Mouse (Mus musculus): ENCODE measurements around the gene Abat. TPM values are rescaled to one million over a fixed set of nuclear protein-coding genes. Genes with fewer than 3 reads are reported as not detected.
A peak's percentile ranks its signal among the peaks of the same experiment; 100 is the strongest.

Gene Abat
- polyA plus RNA-seq, 1 experiment from 2014 or later, result 60.3 TPM

GRCm38 (mm10) chr16:8670041-8671035 lies 157.1 kb downstream of the Abat start:
- H3K27ac ChIP-seq (ENCODE audit: low read depth, low read length), result peak overlapping the region; percentile 70; the same call in 1 of the 2 replicates
- DNase-seq (ENCODE audit: low spot score), result peak; percentile 68
- H3K9ac ChIP-seq (ENCODE audit: low read length), result peak overlapping the region; percentile 69
- 9% methylated on average over 15 of the region's 15 CpGs for WGBS
- H3K36me3 ChIP-seq (ENCODE audit: control insufficient read depth, insufficient read depth, low read length), result no peaks in the 10 kb centered on the region
- H3K4me3 ChIP-seq (ENCODE audit: low read depth, low read length), result peak overlapping the region; percentile 62
- ATAC-seq (ENCODE audit: insufficient read depth, low FRiP score, low TSS enrichment), result peak; percentile 51
- H3K9me3 ChIP-seq (ENCODE audit: control insufficient read depth, low read length), result no peaks in the 10 kb centered on the region
- H3K4me2 ChIP-seq (ENCODE audit: low read depth), result peak overlapping the region; percentile 64
- H3K27me3 ChIP-seq (ENCODE audit: control insufficient read depth, insufficient read depth, low read length), result 0 out of 2 replicates have a peak, but pooled peaks cover 5% of the 10 kb centered on the region
- peaks cover 28% of the 10 kb centered on the region for H3K4me1 ChIP-seq (ENCODE audit: control insufficient read depth, insufficient read depth, low read length)

Small RNA genes lying within 50 kb of the gene (microRNA-seq; reads per million reads assigned to microRNA genes)
- gene Gm22137, result not detected

Other genes with a start within 250 kb of the Abat start
- 0.23 TPM in 1 of 2 replicates, not detected in the other for gene Tmem114, start 88.3 kb upstream of the Abat start, polyA plus RNA-seq (2014; fragmentation: Nextera tagmentation; extraction: Ambion mirVana)
- 24.4 and 30.0 TPM in 2 replicates for gene Mettl22, start 42.6 kb upstream of the Abat start, polyA plus RNA-seq (2014; fragmentation: Nextera tagmentation; extraction: Ambion mirVana)
- 40.2 and 40.6 TPM in 2 replicates for gene Pmm2, start 124.2 kb downstream of the Abat start, polyA plus RNA-seq (2014; fragmentation: Nextera tagmentation; extraction: Ambion mirVana)
- 18.0 and 24.1 TPM in 2 replicates for gene Tmem186, start 124.3 kb downstream of the Abat start, polyA plus RNA-seq (2014; fragmentation: Nextera tagmentation; extraction: Ambion mirVana)
- 72.8 and 78.4 TPM in 2 replicates for gene Carhsp1, start 158.7 kb downstream of the Abat start, polyA plus RNA-seq (2014; fragmentation: Nextera tagmentation; extraction: Ambion mirVana)
- not detected in 2 replicates for gene Gm5767, start 167.3 kb downstream of the Abat start, polyA plus RNA-seq (2014; fragmentation: Nextera tagmentation; extraction: Ambion mirVana)